Mouse (Mus musculus) C2C12 (cell line): ENCODE data around the gene Epn2.

ENCODE experiments used
- CTCF ChIP-seq: IDR thresholded peaks from one replicate; pipeline ENCODE4 v1.5.1; 2011; ENCODE audit not compliant: control insufficient read depth, insufficient read depth, insufficient read length
- MAX ChIP-seq: IDR thresholded peaks from one replicate; pipeline ENCODE4 v1.6.1; 2011; ENCODE audit warnings: mild to moderate bottlenecking, control low read depth
- MYOD1 ChIP-seq: IDR thresholded peaks from one replicate; pipeline ENCODE4 v1.6.1; 2011; ENCODE audit warnings: low read depth; ENCODE audit not compliant: control insufficient read depth, insufficient read length

- TF ChIP-seq MYOD1 (no peak), CTCF (no peak), MAX (no peak)
Observed at GRCm38 (mm10) chr11:61616523-61617292, 37.2 kb upstream of the Epn2 start.
